Mouse (Mus musculus) stomach, embryonic 15.5 days (tissue): ENCODE data around the gene Stk24. TPM values are rescaled to one million over a fixed set of nuclear protein-coding genes. Genes with fewer than 3 reads are reported as not detected.

Experiments
- polyA plus RNA-seq: library from polyadenylated mRNA; unstranded; fragments of >200 nt; fragmentation: Nextera tagmentation; extraction: Ambion mirVana; gene quantifications from 2 replicates; pipeline ENCODE4 v1.2.1, GENCODE M21; 2015

Gene Stk24
- polyA plus RNA-seq, 1 experiment from 2014 or later, result 44.5 TPM

Other genes with a start within 250 kb of the Stk24 start
- 0.99 and 1.6 TPM in 2 replicates for gene Slc15a1, start 125.2 kb upstream of the Stk24 start, polyA plus RNA-seq